Comparison of ENCODE assay signal across 8 mouse cellular contexts in genomic region chr3:121307532-121308234, GRCm38 (mm10). TPM values are rescaled to one million over a fixed set of nuclear protein-coding genes. Genes with fewer than 3 reads are reported as not detected.
DNase-seq lines count a peak whose midpoint lies in the region; ATAC-seq and TF ChIP-seq lines count a peak whose summit lies in the region.

No protein-coding gene starts in this region.

- no peak overlapping the region for H3K9ac ChIP-seq in embryonic facial prominence, embryonic 14.5 days (ENCODE audit: low read depth, low read length)
- no peak overlapping the region for H3K9ac ChIP-seq in kidney, postnatal 0 days (ENCODE audit: low read depth, low read length)
- H3K9ac ChIP-seq in liver, adult 2 months (ENCODE audit: low read depth, low read length) = no peak overlapping the region

- H3K4me1 ChIP-seq in bone marrow, adult 2 months (ENCODE audit: control insufficient read depth, insufficient read depth, low read length) = no peaks in the 10 kb centered on the region
- no peaks in the 10 kb centered on the region for H3K4me1 ChIP-seq in embryonic facial prominence, embryonic 14.5 days (ENCODE audit: control insufficient read depth, insufficient read depth, low read length)
- H3K4me1 ChIP-seq in heart, embryonic 10.5 days = no peaks in the 10 kb centered on the region
- no peaks in the 10 kb centered on the region for H3K4me1 ChIP-seq in kidney, postnatal 0 days (replicated peaks; ENCODE audit: insufficient read depth, low read length)
- H3K4me1 ChIP-seq in liver, adult 2 months (ENCODE audit: control insufficient read depth, insufficient read depth, low read length) = no peaks in the 10 kb centered on the region

- H3K9me3 ChIP-seq in embryonic facial prominence, embryonic 14.5 days (ENCODE audit: control insufficient read depth, low read length) = no peaks in the 10 kb centered on the region
- H3K9me3 ChIP-seq in heart, embryonic 10.5 days = no peaks in the 10 kb centered on the region
- no peaks in the 10 kb centered on the region for H3K9me3 ChIP-seq in kidney, postnatal 0 days (replicated peaks; ENCODE audit: low read length)

- no peak for TF ChIP-seq POLR2A in bone marrow, adult 2 months (IDR thresholded peaks at IDR 0.05; ENCODE audit: borderline replicate concordance, control insufficient read depth, low read depth, low read length)
- no peak for TF ChIP-seq POLR2A in liver, adult 2 months (IDR thresholded peaks at IDR 0.05; ENCODE audit: extremely low read depth, insufficient read depth, low read length)

- DNase-seq in embryonic facial prominence, embryonic 14.5 days (ENCODE audit: low spot score) = peak; percentile 79
- DNase-seq in heart, embryonic 10.5 days (ENCODE audit: low spot score) = peak; percentile 86
- DNase-seq in kidney, postnatal 0 days (ENCODE audit: low spot score) = peak; percentile 93
- peak; percentile 58 for DNase-seq in liver, adult 2 months (ENCODE audit: extremely low read depth, low read depth, low spot score)
- peak; percentile 59 to 70 for DNase-seq in natural killer cell, adult 2 months (ENCODE audit: low spot score in 2 of 2)
- DNase-seq in splenic B cell, adult 2 months (ENCODE audit: low read depth, low spot score) = peak; percentile 88

- no peaks in the 10 kb centered on the region for H3K79me2 ChIP-seq in C2C12 (ENCODE audit: control insufficient read depth, insufficient read depth)
- no peaks in the 10 kb centered on the region; the same call in 1 of the 2 replicates for H3K79me2 ChIP-seq in liver, adult 2 months (ENCODE audit: control insufficient read depth, insufficient read depth, low read length)

- no peaks in the 10 kb centered on the region for H3K27me3 ChIP-seq in C2C12 (ENCODE audit: control insufficient read depth, insufficient read depth, insufficient read length)
- no peaks in the 10 kb centered on the region for H3K27me3 ChIP-seq in embryonic facial prominence, embryonic 14.5 days (replicated peaks; ENCODE audit: control insufficient read depth, insufficient read depth, low read length)
- no peaks in the 10 kb centered on the region for H3K27me3 ChIP-seq in heart, embryonic 10.5 days (ENCODE audit: insufficient read depth, poor library complexity, severe bottlenecking)
- no peaks in the 10 kb centered on the region for H3K27me3 ChIP-seq in kidney, postnatal 0 days (ENCODE audit: insufficient read depth, low read length)
- no peaks in the 10 kb centered on the region for H3K27me3 ChIP-seq in liver, adult 2 months (ENCODE audit: control insufficient read depth, insufficient read depth, low read length)
- H3K27me3 ChIP-seq in splenic B cell, adult 2 months (ENCODE audit: control insufficient read depth, insufficient read depth, low read length, poor library complexity, severe bottlenecking) = no peaks in the 10 kb centered on the region

- peak; percentile 84 for ATAC-seq in embryonic facial prominence, embryonic 14.5 days (ENCODE audit: low read depth)
- ATAC-seq in kidney, postnatal 0 days (replicated peaks; ENCODE audit: low FRiP score, low read depth) = peak; percentile 75

- no peak overlapping the region for H3K27ac ChIP-seq in bone marrow, adult 2 months (ENCODE audit: control insufficient read depth, insufficient read depth, low read depth, low read length, poor library complexity)
- no peak overlapping the region for H3K27ac ChIP-seq in embryonic facial prominence, embryonic 14.5 days (replicated peaks; ENCODE audit: low read depth, low read length)
- H3K27ac ChIP-seq in heart, embryonic 10.5 days = no peak overlapping the region
- no peak overlapping the region for H3K27ac ChIP-seq in kidney, postnatal 0 days
- no peak overlapping the region for H3K27ac ChIP-seq in liver, adult 2 months (replicated peaks; ENCODE audit: insufficient read depth, low read depth, low read length)

- no peaks in the 10 kb centered on the region for H3K79me3 ChIP-seq in C2C12 (ENCODE audit: low read depth)

- peak; percentile 82 for TF ChIP-seq CTCF in C2C12 (IDR thresholded peaks at IDR 0.05; ENCODE audit: control insufficient read depth, insufficient read depth, insufficient read length)
- peak; percentile 99 for TF ChIP-seq CTCF in bone marrow, adult 2 months (IDR thresholded peaks at IDR 0.05; ENCODE audit: control insufficient read depth, insufficient read depth, low read length)
- peak; percentile 99 for TF ChIP-seq CTCF in kidney, postnatal 0 days (IDR thresholded peaks at IDR 0.05; ENCODE audit: low read depth)
- TF ChIP-seq CTCF in liver, adult 2 months (IDR thresholded peaks at IDR 0.05; ENCODE audit: low read depth, low read length) = peak; percentile 80

- 65% methylated on average over 7 of the region's 7 CpGs for WGBS in bone marrow, adult 2 months
- 67% methylated on average over 7 of the region's 7 CpGs for WGBS in embryonic facial prominence, embryonic 14.5 days
- WGBS in heart, embryonic 10.5 days = 73% methylated on average over 7 of the region's 7 CpGs
- WGBS in kidney, postnatal 0 days = 76% methylated on average over 7 of the region's 7 CpGs
- WGBS in liver, adult 2 months = 75% methylated on average over 7 of the region's 7 CpGs

- no peak overlapping the region for H3K4me2 ChIP-seq in embryonic facial prominence, embryonic 14.5 days (ENCODE audit: low read depth, low read length)
- no peak overlapping the region for H3K4me2 ChIP-seq in kidney, postnatal 0 days (ENCODE audit: low read length)

- H3K4me3 ChIP-seq in C2C12 (ENCODE audit: insufficient read depth, poor library complexity, severe bottlenecking) = no peak overlapping the region
- H3K4me3 ChIP-seq in bone marrow, adult 2 months (replicated peaks; ENCODE audit: control insufficient read depth, low read depth, low read length) = no peak overlapping the region
- no peak overlapping the region for H3K4me3 ChIP-seq in embryonic facial prominence, embryonic 14.5 days (ENCODE audit: low read depth, low read length)
- H3K4me3 ChIP-seq in heart, embryonic 10.5 days = no peak overlapping the region
- H3K4me3 ChIP-seq in kidney, postnatal 0 days (replicated peaks; ENCODE audit: low read depth, low read length) = no peak overlapping the region
- no peak overlapping the region for H3K4me3 ChIP-seq in liver, adult 2 months (ENCODE audit: insufficient read depth, low read depth, low read length)

- H3K36me3 ChIP-seq in C2C12 (ENCODE audit: control insufficient read depth, insufficient read depth) = no peaks in the 10 kb centered on the region
- H3K36me3 ChIP-seq in embryonic facial prominence, embryonic 14.5 days (ENCODE audit: control insufficient read depth, insufficient read depth, low read length) = 0 out of 2 replicates have a peak, but pooled peaks cover 3% of the 10 kb centered on the region
- peaks cover 10% of the 10 kb centered on the region; the same call in 1 of the 2 replicates for H3K36me3 ChIP-seq in heart, embryonic 10.5 days
- no peaks in the 10 kb centered on the region for H3K36me3 ChIP-seq in kidney, postnatal 0 days (ENCODE audit: insufficient read depth, low read length)
- peaks cover 2% of the 10 kb centered on the region; the same call in 1 of the 2 replicates for H3K36me3 ChIP-seq in liver, adult 2 months (ENCODE audit: control insufficient read depth, insufficient read depth, low read length)
- no peaks in the 10 kb centered on the region for H3K36me3 ChIP-seq in splenic B cell, adult 2 months (ENCODE audit: control insufficient read depth, insufficient read depth, low read length, poor library complexity, severe bottlenecking)

- H3ac ChIP-seq in C2C12 (ENCODE audit: control insufficient read depth, insufficient read length, low read depth) = no peak overlapping the region

TF ChIP-seq in C2C12, 6 proteins besides CTCF, POLR2A, EP300 and RAD21:
- TF ChIP-seq MYOD1 (IDR thresholded peaks at IDR 0.05; ENCODE audit: control insufficient read depth, insufficient read length, low read depth) (no peak), MYOG (IDR thresholded peaks at IDR 0.05; ENCODE audit: control insufficient read depth, extremely low read depth, insufficient read length) (no peak), USF1 (IDR thresholded peaks at IDR 0.05; ENCODE audit: low read depth) (no peak), FOSL1 (IDR thresholded peaks at IDR 0.05; ENCODE audit: insufficient read depth, low read length, poor library complexity, severe bottlenecking) (no peak), MAX (IDR thresholded peaks at IDR 0.05) (no peak), CEBPB (IDR thresholded peaks at IDR 0.05; ENCODE audit: low read depth) (no peak)
TF ChIP-seq in C2C12: peak in this region for 0.

RNA-seq across cellular contexts. Expression of gene Alg14, which starts 16.1 kb away (rescaled TPM):
- 12.3 TPM for polyA plus RNA-seq in C2C12 (2012; fragmentation: generic; extraction: Trizol)
- polyA plus RNA-seq in bone marrow, adult 2 months (2011; ENCODE audit: insufficient read depth, insufficient read length, low replicate concordance, missing spikeins) = 4.7 and 5.7 TPM in 2 replicates
- 38.8 and 49.6 TPM in 2 replicates for polyA plus RNA-seq in embryonic facial prominence, embryonic 14.5 days (2014; fragmentation: Nextera tagmentation; extraction: Ambion mirVana)
- polyA plus RNA-seq in heart, embryonic 10.5 days (2016; fragmentation: Nextera tagmentation; extraction: Ambion mirVana) = 40.1 and 44.5 TPM in 2 replicates
- 38.2 and 40.0 TPM in 2 replicates for polyA plus RNA-seq in kidney, postnatal 0 days (2015; fragmentation: Nextera tagmentation; extraction: Ambion mirVana)
- total RNA-seq in liver, adult 2 months (2014; rRNA removed) = 12.6 and 14.3 TPM in 2 replicates
- 23.4 and 24.3 TPM in 2 replicates for polyA plus RNA-seq in liver, adult 2 months (2012; rRNA removed)

RNA-seq across cellular contexts. Expression of gene Tmem56, which starts 24.8 kb away (rescaled TPM):
- 0.09 TPM for polyA plus RNA-seq in C2C12 (2012; fragmentation: generic; extraction: Trizol)
- 8.9 and 14.8 TPM in 2 replicates for polyA plus RNA-seq in bone marrow, adult 2 months (2011; ENCODE audit: insufficient read depth, insufficient read length, low replicate concordance, missing spikeins)
- polyA plus RNA-seq in embryonic facial prominence, embryonic 14.5 days (2014; fragmentation: Nextera tagmentation; extraction: Ambion mirVana) = 1.6 and 3.0 TPM in 2 replicates
- 3.0 and 3.5 TPM in 2 replicates for polyA plus RNA-seq in heart, embryonic 10.5 days (2016; fragmentation: Nextera tagmentation; extraction: Ambion mirVana)
- 1.7 and 1.9 TPM in 2 replicates for polyA plus RNA-seq in kidney, postnatal 0 days (2015; fragmentation: Nextera tagmentation; extraction: Ambion mirVana)
- 130 and 150 TPM in 2 replicates for total RNA-seq in liver, adult 2 months (2014; rRNA removed)
- polyA plus RNA-seq in liver, adult 2 months (2012; rRNA removed) = 24.1 and 27.2 TPM in 2 replicates
